Mouse (Mus musculus): ENCODE measurements around the gene Gba. TPM values are rescaled to one million over a fixed set of nuclear protein-coding genes. Genes with fewer than 3 reads are reported as not detected.
"Not testable (repeated sequence)": the region's sequence is repeated elsewhere in the genome, so short reads cannot be mapped to it uniquely, and the experiment has no call there.

Gba gene
- polyA plus RNA-seq, 1 experiment, result 8.5 TPM

GRCm38 (mm10) chr3:89210731-89211130 lies 8.0 kb downstream of the Gba start:
- H3K27me3 ChIP-seq (replicated peaks), result peaks cover 2% of the 10 kb centered on the region
- peaks cover 51% of the 10 kb centered on the region for H3K4me1 ChIP-seq
- peaks cover 64% of the 10 kb centered on the region for H3K36me3 ChIP-seq (replicated peaks; ENCODE audit: low read length)
- H3K4me3 ChIP-seq (replicated peaks), result no peak overlapping the region
- TF ChIP-seq FLI1 (IDR thresholded peaks at IDR 0.05; ENCODE audit: low read length) (no peak), GATA1 (IDR thresholded peaks at IDR 0.05; ENCODE audit: borderline replicate concordance, low read length) (no peak)
- H3K9me3 ChIP-seq, result no peaks in the 10 kb centered on the region

- Histone ChIP-seq H3K9me3 (no peaks in the 10 kb centered on the region), H3K27me3 (replicated peaks) (peaks cover 26% of the 10 kb centered on the region), H3K4me3 (replicated peaks) (peak overlapping the region; percentile 99), H3K4me1 (peaks cover 69% of the 10 kb centered on the region), H3K36me3 (replicated peaks; ENCODE audit: low read length) (peaks cover 31% of the 10 kb centered on the region)
- TF ChIP-seq FLI1 (IDR thresholded peaks at IDR 0.05; ENCODE audit: low read length) (no peak), GATA1 (IDR thresholded peaks at IDR 0.05; ENCODE audit: borderline replicate concordance, low read length) (no peak)
Observed at GRCm38 (mm10) chr3:89213803-89214530, 11.2 kb downstream of the Gba start.

DNA sequence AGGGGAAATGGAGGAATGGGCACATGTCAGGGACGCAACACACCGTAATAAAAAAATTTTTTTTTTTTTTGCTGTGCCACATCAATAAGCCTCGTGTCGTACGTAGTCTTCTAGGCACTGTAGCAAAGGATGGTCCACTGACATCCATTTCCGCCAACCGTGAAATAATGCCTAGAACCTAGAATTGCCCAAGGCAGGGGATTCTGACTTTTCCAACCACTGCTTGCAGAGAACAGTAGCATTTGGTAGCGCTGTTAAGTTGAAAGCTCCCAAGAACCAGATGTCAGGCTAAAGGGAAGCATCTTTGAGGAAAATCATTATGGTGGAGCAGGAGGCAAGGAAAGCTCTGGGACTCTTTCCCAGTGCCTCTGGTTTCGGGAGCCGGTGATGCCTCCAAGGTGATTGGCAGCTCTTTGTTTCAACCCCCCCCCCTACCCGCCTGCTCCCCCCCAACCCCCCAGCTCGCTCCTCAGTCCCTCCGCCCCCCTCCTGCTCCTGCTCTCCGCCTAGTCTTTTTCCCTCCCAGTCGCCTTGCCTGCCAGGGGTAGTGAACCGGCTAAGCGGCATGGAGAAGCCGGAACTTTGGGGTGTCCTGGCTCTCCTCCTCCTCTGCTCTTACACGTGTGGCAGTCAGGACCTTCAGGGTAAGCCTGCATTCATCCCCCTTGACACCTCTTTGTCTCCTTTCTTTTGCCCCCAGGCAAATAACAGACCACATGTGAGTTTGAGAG lies 12.1 kb downstream of the Gba start, which contains the start of gene Thbs3:
Gene Thbs3, plus strand, starts transcription at position 500 of the 731 bp plus-strand sequence.
- H3K4me3 ChIP-seq (replicated peaks), result peak within 1 kb of the TSS; percentile 99
- no peaks in the 10 kb centered on the region for H3K9me3 ChIP-seq
- peaks cover 33% of the 10 kb centered on the region for H3K27me3 ChIP-seq (replicated peaks)
- H3K4me1 ChIP-seq, result peaks cover 75% of the 10 kb centered on the region
- TF ChIP-seq GATA1 (IDR thresholded peaks at IDR 0.05; ENCODE audit: borderline replicate concordance, low read length), result no peak
- TF ChIP-seq FLI1 (IDR thresholded peaks at IDR 0.05; ENCODE audit: low read length), result no peak
- peaks cover 23% of the 10 kb centered on the region for H3K36me3 ChIP-seq (replicated peaks; ENCODE audit: low read length)

- H3K27me3 ChIP-seq (replicated peaks), result peaks cover 37% of the 10 kb centered on the region
- TF ChIP-seq FLI1 (IDR thresholded peaks at IDR 0.05; ENCODE audit: low read length) (no peak), GATA1 (IDR thresholded peaks at IDR 0.05; ENCODE audit: borderline replicate concordance, low read length) (no peak)
Observed at GRCm38 (mm10) chr3:89215853-89216252, 13.1 kb downstream of the Gba start.

DNA sequence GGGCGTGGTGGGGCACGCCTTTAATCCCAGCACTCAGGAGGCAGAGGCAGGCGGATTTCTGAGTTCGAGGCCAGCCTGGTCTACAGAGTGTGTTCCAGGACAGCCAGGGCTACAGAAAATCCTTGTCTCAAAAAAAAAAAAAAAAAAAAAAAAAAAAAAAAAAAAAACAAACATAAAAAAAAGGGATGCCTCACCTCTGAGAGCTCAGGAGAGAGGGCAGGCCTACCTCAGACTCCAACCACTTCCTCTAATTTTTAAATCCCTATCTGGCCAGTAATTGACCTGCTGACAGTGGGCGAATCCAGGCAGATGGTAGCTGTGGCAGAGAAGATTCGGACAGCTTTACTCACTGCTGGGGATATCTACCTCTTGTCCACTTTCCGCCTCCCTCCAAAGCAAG lies 13.7 kb downstream of the Gba start:
- Histone ChIP-seq H3K27me3 (replicated peaks) (peaks cover 42% of the 10 kb centered on the region), H3K4me1 (peaks cover 74% of the 10 kb centered on the region)
- not testable (repeated sequence) for H3K36me3 ChIP-seq (replicated peaks; ENCODE audit: low read length); H3K9me3 ChIP-seq; H3K4me3 ChIP-seq (replicated peaks)

More at GRCm38 (mm10) chr3:89215853-89216252, 13.1 kb downstream of the Gba start:
- Histone ChIP-seq H3K36me3 (replicated peaks; ENCODE audit: low read length) (peaks cover 12% of the 10 kb centered on the region), H3K4me3 (replicated peaks) (peak overlapping the region; percentile 67), H3K4me1 (peaks cover 73% of the 10 kb centered on the region), H3K9me3 (no peaks in the 10 kb centered on the region)

GRCm38 (mm10) chr3:89218271-89218670 lies 15.5 kb downstream of the Gba start:
- Histone ChIP-seq H3K9me3 (no peaks in the 10 kb centered on the region), H3K4me3 (replicated peaks) (peak overlapping the region; percentile 46), H3K4me1 (peaks cover 58% of the 10 kb centered on the region), H3K36me3 (replicated peaks; ENCODE audit: low read length) (no peaks in the 10 kb centered on the region), H3K27me3 (replicated peaks) (peaks cover 51% of the 10 kb centered on the region)
- no peak for TF ChIP-seq FLI1 (IDR thresholded peaks at IDR 0.05; ENCODE audit: low read length)
- no peak for TF ChIP-seq GATA1 (IDR thresholded peaks at IDR 0.05; ENCODE audit: borderline replicate concordance, low read length)

GRCm38 (mm10) chr3:89219546-89219945 lies 16.8 kb downstream of the Gba start:
- TF ChIP-seq GATA1 (IDR thresholded peaks at IDR 0.05; ENCODE audit: borderline replicate concordance, low read length), result no peak
- TF ChIP-seq FLI1 (IDR thresholded peaks at IDR 0.05; ENCODE audit: low read length), result no peak
- Histone ChIP-seq H3K4me1 (peaks cover 57% of the 10 kb centered on the region), H3K36me3 (replicated peaks; ENCODE audit: low read length) (no peaks in the 10 kb centered on the region), H3K4me3 (replicated peaks) (no peak overlapping the region), H3K9me3 (no peaks in the 10 kb centered on the region), H3K27me3 (replicated peaks) (peaks cover 64% of the 10 kb centered on the region)

- H3K36me3 ChIP-seq (replicated peaks; ENCODE audit: low read length), result no peaks in the 10 kb centered on the region
- H3K4me1 ChIP-seq, result peaks cover 45% of the 10 kb centered on the region
- H3K9me3 ChIP-seq, result no peaks in the 10 kb centered on the region
- TF ChIP-seq GATA1 (IDR thresholded peaks at IDR 0.05; ENCODE audit: borderline replicate concordance, low read length) (no peak), FLI1 (IDR thresholded peaks at IDR 0.05; ENCODE audit: low read length) (no peak)
- H3K27me3 ChIP-seq (replicated peaks), result peaks cover 78% of the 10 kb centered on the region
- H3K4me3 ChIP-seq (replicated peaks), result no peak overlapping the region
Observed at GRCm38 (mm10) chr3:89221167-89221566, 18.4 kb downstream of the Gba start.

DNA sequence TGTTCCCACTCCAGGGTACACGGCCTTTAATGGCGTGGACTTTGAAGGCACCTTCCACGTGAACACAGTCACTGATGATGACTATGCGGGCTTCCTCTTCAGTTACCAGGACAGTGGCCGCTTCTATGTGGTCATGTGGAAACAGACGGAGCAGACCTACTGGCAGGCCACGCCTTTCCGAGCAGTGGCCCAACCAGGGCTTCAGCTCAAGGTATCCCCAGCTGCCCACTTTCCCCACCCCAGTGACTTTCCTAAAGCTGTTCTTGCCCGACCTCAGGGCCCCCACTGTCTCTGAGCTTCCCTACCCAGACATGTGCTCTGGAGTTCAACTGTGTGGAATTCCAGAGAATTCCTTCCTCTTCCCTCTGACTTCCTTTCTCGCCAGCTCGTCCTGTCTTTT lies 22.1 kb downstream of the Gba start:
- Histone ChIP-seq H3K4me1 (peaks cover 51% of the 10 kb centered on the region), H3K4me3 (replicated peaks) (no peak overlapping the region), H3K36me3 (replicated peaks; ENCODE audit: low read length) (no peaks in the 10 kb centered on the region), H3K27me3 (replicated peaks) (peaks cover 69% of the 10 kb centered on the region), H3K9me3 (no peaks in the 10 kb centered on the region)
- TF ChIP-seq FLI1 (IDR thresholded peaks at IDR 0.05; ENCODE audit: low read length) (no peak), GATA1 (IDR thresholded peaks at IDR 0.05; ENCODE audit: borderline replicate concordance, low read length) (no peak)

GRCm38 (mm10) chr3:89225321-89225815 lies 22.6 kb downstream of the Gba start:
- Histone ChIP-seq H3K4me1 (peaks cover 51% of the 10 kb centered on the region), H3K27me3 (replicated peaks) (peaks cover 71% of the 10 kb centered on the region), H3K4me3 (replicated peaks) (no peak overlapping the region), H3K36me3 (replicated peaks; ENCODE audit: low read length) (no peaks in the 10 kb centered on the region), H3K9me3 (no peaks in the 10 kb centered on the region)
- TF ChIP-seq GATA1 (IDR thresholded peaks at IDR 0.05; ENCODE audit: borderline replicate concordance, low read length), result no peak
- no peak for TF ChIP-seq FLI1 (IDR thresholded peaks at IDR 0.05; ENCODE audit: low read length)
